Mouse (Mus musculus): Measurements from ENCODE around the gene Marc1.

GRCm38 (mm10) chr1:184778157-184778556 is 33.0 kb downstream of the Marc1 start:
- no peak for TF ChIP-seq TAL1 (IDR thresholded peaks at IDR 0.05; ENCODE audit: low read length)
- TF ChIP-seq GATA1 (IDR thresholded peaks at IDR 0.05; ENCODE audit: low read length) = no peak
